Mouse (Mus musculus) heart, embryonic 16.5 days (tissue): Measurements from ENCODE around the gene Olfr1474. TPM values are rescaled to one million over a fixed set of nuclear protein-coding genes. Genes with fewer than 3 reads are reported as not detected.
"Not testable (repeated sequence)": the region's sequence is repeated elsewhere in the genome, so short reads cannot be mapped to it uniquely, and the experiment has no call there.

Source experiments
- ATAC-seq: fragments of 200-750 bp; cut with Nextera tagmentation; replicated peaks from 2 replicates; pipeline ENCODE4 v1.8.0; 2017; ENCODE audit warnings: moderate number of reproducible peaks; ENCODE audit not compliant: insufficient read depth, low FRiP score; ENCODE audit errors: extremely low read depth
- H3K27ac ChIP-seq: fragments of 300-500 bp; sonication (generic); 2 replicates; pipeline ENCODE4 v1.5.1; 2014; ENCODE audit warnings: mild to moderate bottlenecking, low read length, control low read depth, moderate library complexity
- H3K27me3 ChIP-seq: fragments of 300-500 bp; sonication (generic); 2 replicates; pipeline ENCODE4 v1.6.1; 2014; ENCODE audit warnings: low read length, mixed read lengths; ENCODE audit not compliant: control insufficient read depth, insufficient read depth
- H3K36me3 ChIP-seq: fragments of 300-500 bp; sonication (generic); 2 replicates; pipeline ENCODE4 v1.6.1; 2014; ENCODE audit not compliant: control insufficient read depth, insufficient read depth
- H3K4me1 ChIP-seq: fragments of 300-500 bp; sonication (generic); 2 replicates; pipeline ENCODE4 v1.6.1; 2014; ENCODE audit warnings: low read length, mixed read lengths; ENCODE audit not compliant: control insufficient read depth, insufficient read depth
- H3K4me2 ChIP-seq: fragments of 300-500 bp; sonication (generic); 2 replicates; pipeline ENCODE4 v1.6.1; 2014; ENCODE audit warnings: low read depth, mild to moderate bottlenecking, control low read depth, low read length
- H3K4me3 ChIP-seq: fragments of 300-500 bp; sonication (generic); 2 replicates; pipeline ENCODE4 v1.5.1; 2014; ENCODE audit warnings: mild to moderate bottlenecking, control low read depth, low read length
- H3K9ac ChIP-seq: fragments of 300-500 bp; sonication (generic); 2 replicates; pipeline ENCODE4 v1.6.1; 2014; ENCODE audit warnings: low read length, control low read depth
- H3K9me3 ChIP-seq: fragments of 300-500 bp; sonication (generic); replicated peaks from 2 replicates; pipeline ENCODE4 v1.6.1; 2016; ENCODE audit warnings: low read length; ENCODE audit not compliant: control insufficient read depth
- WGBS: fragments of 180-500 bp; shearing (Covaris S2); extraction: QIAGEN DNeasy Blood & Tissue Kit; methylation state at CpG from one replicate; pipeline ENCODE4 v1.1.7; 2014; 5-methylcytosine and 5-hydroxymethylcytosine counted together
- polyA plus RNA-seq: library from polyadenylated mRNA; unstranded; fragments of >200 nt; fragmentation: Nextera tagmentation; extraction: Ambion mirVana; gene quantifications from 2 replicates; pipeline ENCODE4 v1.2.1, GENCODE M21; 2015

The Olfr1474 gene
- not detected in 2 replicates for polyA plus RNA-seq

GRCm38 (mm10) chr19:13469265-13469664 lies at the start of gene Olfr1474:
Olfr1474 (plus strand) TSS chr19:13469565.
- H3K9ac ChIP-seq, H3K27me3 ChIP-seq: not testable (repeated sequence)
- 77% methylated on average over 4 of the region's 4 CpGs for WGBS

GRCm38 (mm10) chr19:13443109-13443508 lies 26.3 kb upstream of the Olfr1474 start, which contains the start of gene Olfr1471:
Olfr1471 (plus strand) TSS chr19:13443409.
- not testable (repeated sequence) for ATAC-seq, H3K4me1 ChIP-seq, H3K27ac ChIP-seq, H3K9me3 ChIP-seq, H3K36me3 ChIP-seq, H3K9ac ChIP-seq, H3K27me3 ChIP-seq, H3K4me3 ChIP-seq, H3K4me2 ChIP-seq
- 64% methylated on average over 2 of the region's 2 CpGs for WGBS

More at GRCm38 (mm10) chr19:13469265-13469664, at the start of gene Olfr1474:
- not testable (repeated sequence) for H3K4me3 ChIP-seq, H3K4me1 ChIP-seq, H3K4me2 ChIP-seq, H3K36me3 ChIP-seq, H3K27ac ChIP-seq, H3K9me3 ChIP-seq, ATAC-seq

- H3K9me3 ChIP-seq: no peaks in the 10 kb centered on the region
- ATAC-seq: no peak
- no peaks in the 10 kb centered on the region for H3K4me1 ChIP-seq
- no peak within 1 kb of the TSS for H3K4me3 ChIP-seq
- no peaks in the 10 kb centered on the region for H3K36me3 ChIP-seq
- no peak within 1 kb of the TSS for H3K27ac ChIP-seq
- no peak within 1 kb of the TSS for H3K4me2 ChIP-seq
- H3K27me3 ChIP-seq: no peaks in the 10 kb centered on the region
- WGBS: 66% methylated on average over 1 of the region's 1 CpGs
- H3K9ac ChIP-seq: no peak within 1 kb of the TSS
Measured at GRCm38 (mm10) chr19:13455986-13456385, 13.4 kb upstream of the Olfr1474 start, which contains the start of gene Olfr1472. Olfr1472 (minus strand) TSS chr19:13456086.

GRCm38 (mm10) chr19:13480096-13480495 lies 10.7 kb downstream of the Olfr1474 start, which contains the start of gene Olfr1475:
Olfr1475 (minus strand) TSS chr19:13480196.
- no peak within 1 kb of the TSS for H3K4me3 ChIP-seq
- H3K4me2 ChIP-seq: no peak within 1 kb of the TSS
- no peaks in the 10 kb centered on the region for H3K9me3 ChIP-seq
- no peaks in the 10 kb centered on the region for H3K4me1 ChIP-seq
- H3K36me3 ChIP-seq: no peaks in the 10 kb centered on the region
- no peaks in the 10 kb centered on the region for H3K27me3 ChIP-seq
- H3K27ac ChIP-seq: no peak within 1 kb of the TSS
- H3K9ac ChIP-seq: no peak within 1 kb of the TSS
- no peak for ATAC-seq

GRCm38 (mm10) chr19:13500246-13500645 lies 30.9 kb downstream of the Olfr1474 start, which contains the start of gene Olfr1477:
Olfr1477 (plus strand) TSS chr19:13500546.
- Histone ChIP-seq H3K9ac (no peak within 1 kb of the TSS), H3K36me3 (no peaks in the 10 kb centered on the region), H3K4me3 (no peak within 1 kb of the TSS), H3K4me2 (no peak within 1 kb of the TSS), H3K4me1 (no peaks in the 10 kb centered on the region), H3K9me3 (no peaks in the 10 kb centered on the region; the same call in 1 of the 2 replicates), H3K27me3 (no peaks in the 10 kb centered on the region), H3K27ac (no peak within 1 kb of the TSS)
- 56% methylated on average over 3 of the region's 3 CpGs for WGBS
- no peak for ATAC-seq

Other genes starting within 250 kb of the Olfr1474 start
- not detected in 2 replicates for gene Olfr1463, start 238.2 kb upstream of the Olfr1474 start, polyA plus RNA-seq
- not detected in 2 replicates for gene Olfr1465, start 154.0 kb upstream of the Olfr1474 start, polyA plus RNA-seq
- not detected in 2 replicates for gene Olfr1466, start 130.7 kb upstream of the Olfr1474 start, polyA plus RNA-seq
- not detected in 2 replicates for gene Olfr1467, start 107.3 kb upstream of the Olfr1474 start, polyA plus RNA-seq
- gene Olfr1469, start 61.7 kb upstream of the Olfr1474 start, polyA plus RNA-seq: not detected in 2 replicates
- gene Olfr1471, start 26.2 kb upstream of the Olfr1474 start, polyA plus RNA-seq: not detected in 2 replicates
- not detected in 2 replicates for gene Olfr1472, start 13.5 kb upstream of the Olfr1474 start, polyA plus RNA-seq
- gene Olfr1475, start 10.6 kb downstream of the Olfr1474 start, polyA plus RNA-seq: not detected in 2 replicates
- not detected in 2 replicates for gene Olfr1477, start 31.0 kb downstream of the Olfr1474 start, polyA plus RNA-seq
- gene Olfr1480, start 58.3 kb downstream of the Olfr1474 start, polyA plus RNA-seq: not detected in 2 replicates
- not detected in 2 replicates for gene Olfr1484, start 113.9 kb downstream of the Olfr1474 start, polyA plus RNA-seq
- not detected in 2 replicates for gene Olfr1487, start 147.8 kb downstream of the Olfr1474 start, polyA plus RNA-seq
- not detected in 2 replicates for gene Olfr1489, start 162.1 kb downstream of the Olfr1474 start, polyA plus RNA-seq
- gene Olfr1490, start 181.5 kb downstream of the Olfr1474 start, polyA plus RNA-seq: not detected in 2 replicates
- not detected in 2 replicates for gene Olfr1491, start 227.7 kb downstream of the Olfr1474 start, polyA plus RNA-seq